Mouse (Mus musculus): Measurements from ENCODE around the gene Grb14.

The Grb14 gene

DNA sequence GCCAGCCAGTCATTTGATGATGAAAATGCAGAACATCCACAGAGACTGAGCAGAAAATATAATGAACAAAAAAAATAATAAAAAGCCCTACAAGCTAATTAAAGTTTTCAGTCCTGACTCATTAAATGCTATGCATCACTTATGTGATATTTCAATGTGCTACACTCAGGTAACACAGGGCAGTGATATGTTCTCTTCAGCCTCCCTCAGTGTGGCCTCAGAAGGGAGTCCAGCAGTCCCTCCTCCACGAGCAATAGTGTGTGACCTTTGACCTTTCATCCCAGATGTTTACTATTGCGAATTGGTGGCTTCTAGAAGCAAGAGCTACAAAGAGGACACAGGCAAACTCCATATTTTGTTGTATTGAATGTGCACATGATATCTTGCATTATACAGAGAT, 146.5 kb downstream of the Grb14 start:
- no peak for DNase-seq (ENCODE audit: low spot score in 2 of 2)

Measured in left cerebral cortex, adult 9 months (tissue).